Mouse (Mus musculus) mesoderm, embryonic 11.5 days (tissue): Measurements from ENCODE around the gene Cyp39a1.
A peak's percentile ranks its signal among the peaks of the same experiment; 100 is the strongest.

Experiments used
- DNase-seq: peaks from one replicate; pipeline ENCODE4 v3.0.0-alpha.2; 2012; ENCODE audit warnings: low read depth, low spot score

Cyp39a1 gene

DNA sequence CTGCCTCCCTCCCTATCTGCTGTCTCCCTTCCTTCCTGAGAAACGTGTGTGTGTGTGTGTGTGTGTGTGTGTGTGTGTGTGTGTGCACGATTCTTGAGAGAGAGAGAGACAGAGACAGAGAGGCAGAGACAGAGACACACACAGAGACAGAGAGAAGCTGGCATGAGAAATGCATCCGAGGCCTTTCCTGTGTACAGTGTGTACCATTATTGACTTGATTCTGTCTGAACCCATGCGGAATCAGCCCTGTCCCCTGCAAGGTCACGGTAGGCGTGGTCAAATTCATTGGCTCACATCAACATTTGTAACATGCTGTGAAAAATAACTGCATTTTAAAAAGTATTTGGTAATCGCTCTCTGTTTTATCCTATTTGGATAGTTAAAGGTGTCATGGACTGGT lies 16.9 kb downstream of the Cyp39a1 start:
- no peak for DNase-seq

- DNase-seq = no peak
Observed at GRCm38 (mm10) chr17:43684638-43685037, 17.4 kb downstream of the Cyp39a1 start.

DNA sequence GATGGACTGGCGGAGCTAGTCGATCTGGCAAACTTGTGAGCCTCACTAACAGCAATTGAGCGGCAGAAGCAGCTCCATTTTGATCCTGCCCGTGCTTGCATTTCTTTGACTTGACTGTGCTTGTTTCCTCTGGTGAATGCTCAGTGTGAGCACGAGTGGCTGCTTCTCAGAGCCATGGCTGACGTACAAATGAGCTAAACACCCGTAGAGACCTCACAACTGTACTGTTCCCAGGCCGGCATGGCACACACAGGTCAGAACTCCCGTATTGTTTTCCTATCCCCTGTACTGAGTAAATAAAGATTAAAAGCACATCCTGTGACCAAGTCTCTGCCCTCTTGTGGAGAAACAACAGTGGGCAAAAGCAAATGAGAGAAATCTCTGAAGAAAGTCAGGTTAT lies 22.4 kb downstream of the Cyp39a1 start:
- DNase-seq = no peak

GRCm38 (mm10) chr17:43698997-43699649 lies 31.9 kb downstream of the Cyp39a1 start:
- peak; percentile 79 for DNase-seq

DNA sequence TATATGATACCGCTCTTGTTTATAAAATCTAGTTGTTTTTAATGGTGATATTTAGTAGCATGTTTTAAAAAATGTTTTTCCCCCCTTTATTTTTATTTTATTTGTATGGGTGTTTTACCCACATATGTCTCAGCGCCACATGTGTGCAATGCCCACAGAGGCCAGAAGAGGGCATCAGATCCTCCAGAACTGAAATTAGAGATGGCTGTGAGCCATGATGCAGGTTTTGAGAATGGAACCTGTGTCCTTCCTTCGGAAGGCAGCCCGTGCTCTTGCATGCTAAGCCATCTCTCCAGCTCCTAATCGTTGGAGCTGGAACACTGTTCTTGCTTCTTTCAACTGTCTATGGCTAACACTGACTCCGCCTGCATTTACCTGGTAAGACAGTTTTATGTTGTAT lies 33.8 kb downstream of the Cyp39a1 start:
- peak; percentile 53 for DNase-seq

DNA sequence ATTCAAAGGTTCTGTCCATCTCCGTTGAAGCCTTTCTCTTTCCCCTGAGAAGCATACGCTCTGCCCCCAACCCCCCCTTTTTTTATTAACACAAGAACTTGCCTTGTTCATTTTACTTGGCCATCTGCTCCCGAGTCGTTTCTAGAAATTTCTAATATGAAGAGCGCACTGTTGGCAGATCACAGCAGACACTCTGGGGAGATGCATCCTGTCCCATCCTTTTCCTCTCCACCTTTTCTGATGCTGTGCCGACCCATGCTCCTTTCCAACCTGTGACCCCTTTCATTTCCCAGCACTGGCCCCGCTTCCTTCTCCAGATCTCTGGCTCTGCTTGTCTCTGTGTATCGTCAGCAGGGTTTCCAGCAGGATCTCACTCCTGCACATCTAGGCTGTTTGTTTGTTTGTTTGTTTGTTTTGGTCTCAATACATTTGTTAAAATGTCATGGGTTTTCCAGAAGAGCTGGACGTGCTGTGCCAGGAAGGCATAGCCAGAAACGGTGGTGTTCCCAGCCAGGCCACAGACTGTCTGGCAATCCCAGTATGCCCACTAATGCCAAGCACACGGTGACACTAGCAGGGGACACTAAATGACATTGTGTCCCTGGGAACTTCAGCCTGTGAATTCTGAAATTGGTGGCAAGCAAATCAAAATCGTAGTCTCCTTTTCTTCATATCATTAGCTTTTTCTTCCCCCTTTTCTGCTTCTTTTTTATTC lies 37.1 kb downstream of the Cyp39a1 start:
- DNase-seq = no peak

DNA sequence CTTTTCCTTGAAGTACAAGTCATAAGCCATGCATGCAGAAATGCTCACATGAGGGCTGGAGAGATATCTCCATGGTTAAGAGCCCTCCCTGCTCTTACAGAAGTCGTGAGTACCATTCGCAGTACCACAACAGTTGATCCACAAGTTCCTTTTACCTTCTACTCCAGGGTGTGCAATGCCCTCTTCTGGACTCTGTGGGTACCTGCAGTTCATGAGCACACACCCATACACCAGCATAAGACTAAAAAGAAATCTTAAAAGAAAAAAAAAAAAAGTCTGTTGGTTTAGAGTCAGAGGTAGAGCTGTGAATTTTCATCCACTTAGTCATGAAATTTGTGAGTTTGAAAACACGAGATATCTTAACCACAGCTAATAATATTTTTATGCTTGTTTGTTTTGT lies 39.5 kb downstream of the Cyp39a1 start:
- DNase-seq = no peak

DNA sequence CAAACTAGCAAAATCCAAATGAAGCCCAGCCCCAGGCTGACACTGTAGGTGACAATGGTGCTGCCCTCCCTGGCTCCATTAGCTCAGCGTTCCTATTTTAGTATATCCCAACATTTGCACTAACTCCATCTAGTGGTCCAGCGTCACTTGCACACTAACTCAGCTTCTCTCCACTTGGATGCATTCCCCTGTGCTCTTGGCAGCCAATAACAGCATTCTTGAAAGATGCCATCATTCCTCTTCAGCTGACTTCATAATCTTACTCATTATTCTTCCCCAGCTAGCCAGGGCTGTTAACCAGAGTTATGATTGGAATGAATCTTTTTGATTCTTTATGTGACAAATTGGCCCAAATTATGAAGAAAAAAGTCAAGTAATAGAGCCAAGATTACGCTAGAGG lies 40.0 kb downstream of the Cyp39a1 start:
- DNase-seq = no peak

DNA sequence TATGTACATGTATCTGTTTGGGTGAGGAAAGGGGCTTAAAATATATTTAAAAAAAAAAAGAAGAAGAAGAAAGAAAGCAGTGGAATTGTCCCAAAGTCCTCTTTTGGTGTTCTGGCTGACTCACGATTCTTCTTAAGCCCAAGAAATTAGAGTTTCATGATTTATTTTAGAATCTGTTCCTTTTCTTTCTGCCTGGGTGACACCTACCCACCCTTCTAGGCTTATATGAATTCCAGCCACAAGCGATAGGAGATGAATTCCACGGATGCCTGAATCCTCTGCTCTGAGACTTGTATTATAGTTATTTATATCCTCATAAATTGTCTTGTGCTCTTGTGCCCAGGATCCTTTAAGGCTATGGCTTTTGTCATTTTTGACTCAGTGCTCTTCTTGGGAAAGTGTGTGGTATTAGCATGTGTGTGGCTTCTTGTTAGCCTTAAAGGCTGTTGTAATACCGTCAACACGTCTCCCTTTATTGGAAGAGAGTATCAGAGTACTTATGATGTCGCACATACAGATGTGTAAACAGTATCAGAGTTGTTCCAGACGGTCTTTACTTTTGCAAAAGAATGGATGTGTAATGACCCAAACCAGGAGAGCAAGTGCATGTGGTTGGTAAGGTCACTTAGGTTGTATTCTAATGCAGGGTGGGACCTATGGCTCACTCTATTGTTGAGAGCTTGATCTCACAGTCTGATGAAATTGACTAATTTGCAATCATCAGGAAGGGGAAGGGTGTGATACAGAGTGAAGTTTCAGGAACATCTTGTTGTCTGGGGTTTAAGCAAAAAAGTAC lies 44.5 kb downstream of the Cyp39a1 start:
- no peak for DNase-seq

DNA sequence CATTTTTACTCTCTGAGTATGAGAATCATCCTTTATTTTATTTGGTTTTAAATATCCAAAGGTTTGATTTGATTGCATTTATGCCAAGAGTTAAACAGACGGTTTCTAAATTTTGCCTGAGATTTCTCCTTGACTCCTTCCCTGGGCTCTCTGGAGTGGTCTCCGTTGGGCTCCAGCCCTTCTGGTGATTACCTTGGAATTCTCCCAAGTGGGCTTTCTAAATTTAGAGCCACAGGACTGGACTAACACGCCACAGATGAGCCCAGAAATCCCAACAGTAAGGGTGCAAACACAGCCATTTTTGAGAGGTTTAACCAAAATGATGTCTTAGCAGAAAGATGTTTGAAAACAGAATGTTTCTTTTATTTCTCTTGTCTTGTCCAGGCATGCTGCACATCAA lies 47.0 kb downstream of the Cyp39a1 start:
- DNase-seq = no peak

GRCm38 (mm10) chr17:43716601-43717000 lies 49.4 kb downstream of the Cyp39a1 start:
- DNase-seq = no peak

DNA sequence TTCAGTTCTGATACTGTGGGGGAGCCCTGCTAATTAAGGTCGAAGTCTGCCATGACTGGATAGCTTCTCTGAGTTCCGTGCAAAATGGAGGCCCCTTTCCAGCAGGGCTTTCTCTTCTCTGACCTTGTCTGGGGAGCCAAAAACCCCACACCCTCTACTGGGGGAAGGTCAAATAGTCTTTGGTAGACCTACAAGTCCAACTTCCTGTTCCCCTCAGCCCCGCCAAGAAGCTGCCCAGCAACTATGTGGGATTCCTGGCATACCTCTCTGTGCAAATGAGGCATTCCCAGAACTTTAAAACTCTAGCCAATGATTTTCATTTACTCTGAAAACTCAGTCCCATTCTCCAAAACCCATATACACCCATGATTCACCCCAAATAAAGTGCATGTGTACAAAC lies 52.2 kb downstream of the Cyp39a1 start:
- no peak for DNase-seq

GRCm38 (mm10) chr17:43724480-43724879 lies 57.3 kb downstream of the Cyp39a1 start:
- DNase-seq = no peak

DNA sequence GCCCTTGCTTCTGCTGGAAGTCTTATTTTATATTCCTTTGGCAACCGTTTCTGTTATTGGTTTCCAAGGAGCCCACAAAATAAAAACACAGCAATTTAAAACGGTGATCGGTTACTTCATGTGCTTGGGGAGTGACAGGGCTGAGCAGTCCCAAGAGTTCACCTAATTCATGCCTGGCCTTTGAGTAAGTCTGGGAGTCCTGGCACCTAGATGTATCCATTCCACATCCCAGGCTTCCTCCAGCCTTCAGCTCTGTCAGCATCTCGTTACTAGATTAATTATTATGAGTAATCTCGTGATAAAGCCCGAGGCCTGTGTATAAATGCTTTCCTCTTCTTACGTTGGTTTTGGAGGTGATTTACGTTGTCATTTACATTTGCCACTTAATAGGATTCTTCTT lies 64.1 kb downstream of the Cyp39a1 start:
- no peak for DNase-seq

- no peak for DNase-seq
Observed at GRCm38 (mm10) chr17:43731976-43732375, 64.8 kb downstream of the Cyp39a1 start.

DNA sequence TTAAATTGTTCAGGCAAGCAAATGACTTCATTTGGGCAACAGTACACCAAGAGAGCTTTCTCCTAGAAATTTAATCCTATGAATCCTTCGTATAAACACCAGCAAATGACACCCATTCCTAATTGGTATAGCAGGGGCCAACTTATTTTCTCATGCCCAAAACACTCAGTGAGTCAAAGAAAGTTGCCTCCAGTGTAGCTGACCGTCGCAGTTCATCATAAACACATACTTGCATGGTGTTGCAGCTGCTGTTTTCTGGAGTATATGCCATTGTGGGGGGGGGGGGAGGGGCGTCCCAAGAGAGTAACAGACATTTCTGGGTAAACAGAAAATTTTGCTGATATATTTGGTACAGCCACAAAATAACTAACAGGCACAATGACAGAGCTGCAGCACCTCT lies 67.0 kb downstream of the Cyp39a1 start:
- DNase-seq = no peak

DNA sequence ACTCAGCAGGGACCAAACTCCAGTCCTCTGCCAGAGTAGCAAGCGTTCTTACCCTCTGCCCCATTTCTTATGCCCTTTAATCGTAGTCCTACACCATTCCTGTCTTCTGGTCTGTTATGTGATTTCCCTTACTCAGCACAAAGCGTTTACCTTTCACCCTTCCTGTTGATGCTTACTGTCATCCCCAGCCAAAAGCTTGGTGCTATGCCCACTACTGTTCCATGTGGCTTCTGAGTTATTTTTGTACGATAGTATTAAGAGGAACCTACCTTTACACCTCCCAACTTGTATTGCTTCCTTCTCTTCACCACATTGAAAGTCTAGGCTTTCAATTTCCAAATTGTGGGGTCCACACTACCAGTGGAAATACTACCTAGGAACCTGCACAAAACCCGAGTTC lies 76.7 kb downstream of the Cyp39a1 start:
- DNase-seq = no peak

- peak; percentile 25 for DNase-seq
Observed at GRCm38 (mm10) chr17:43744425-43744824, 77.2 kb downstream of the Cyp39a1 start.

DNA sequence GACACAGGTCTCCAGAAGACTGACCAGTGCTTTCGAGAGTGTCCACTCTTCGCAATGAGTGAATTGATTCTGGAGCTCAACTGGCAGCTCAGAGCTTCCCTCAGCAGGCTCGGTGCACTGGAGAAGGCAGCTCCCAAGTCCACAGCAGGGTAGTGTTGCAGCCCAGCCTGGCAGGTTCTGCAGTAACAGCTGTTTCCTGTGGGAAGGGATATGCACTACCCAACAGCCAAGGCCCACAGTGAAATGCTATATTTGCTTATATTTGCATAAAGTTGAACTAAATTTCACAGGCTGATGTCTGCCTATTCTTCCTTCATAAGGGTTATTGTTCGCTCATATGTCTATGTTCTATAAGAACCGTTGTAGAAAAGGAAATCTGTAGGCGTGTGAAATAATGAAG lies 83.9 kb downstream of the Cyp39a1 start:
- no peak for DNase-seq

DNA sequence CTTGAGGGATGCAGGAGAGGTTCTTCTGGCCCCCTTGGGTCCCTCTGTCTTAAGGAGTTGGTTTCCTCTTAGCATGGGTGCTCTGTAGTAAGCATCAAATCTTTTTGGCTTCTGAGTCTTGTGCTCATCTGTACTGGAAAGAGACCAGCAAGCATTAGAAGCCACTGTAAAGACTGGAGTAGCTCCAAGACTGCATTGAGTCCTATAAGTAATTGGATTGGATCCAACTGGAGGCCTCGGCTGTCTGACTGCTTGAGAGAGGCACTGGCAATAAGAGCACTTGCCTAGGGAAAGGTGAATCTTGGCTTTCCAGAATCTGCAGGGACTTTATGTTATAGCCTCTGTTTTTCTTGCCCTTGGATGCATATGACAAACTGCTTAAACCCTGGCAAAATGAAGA lies 85.6 kb downstream of the Cyp39a1 start:
- no peak for DNase-seq

- DNase-seq = no peak
Observed at GRCm38 (mm10) chr17:43754687-43755086, 87.5 kb downstream of the Cyp39a1 start.

DNA sequence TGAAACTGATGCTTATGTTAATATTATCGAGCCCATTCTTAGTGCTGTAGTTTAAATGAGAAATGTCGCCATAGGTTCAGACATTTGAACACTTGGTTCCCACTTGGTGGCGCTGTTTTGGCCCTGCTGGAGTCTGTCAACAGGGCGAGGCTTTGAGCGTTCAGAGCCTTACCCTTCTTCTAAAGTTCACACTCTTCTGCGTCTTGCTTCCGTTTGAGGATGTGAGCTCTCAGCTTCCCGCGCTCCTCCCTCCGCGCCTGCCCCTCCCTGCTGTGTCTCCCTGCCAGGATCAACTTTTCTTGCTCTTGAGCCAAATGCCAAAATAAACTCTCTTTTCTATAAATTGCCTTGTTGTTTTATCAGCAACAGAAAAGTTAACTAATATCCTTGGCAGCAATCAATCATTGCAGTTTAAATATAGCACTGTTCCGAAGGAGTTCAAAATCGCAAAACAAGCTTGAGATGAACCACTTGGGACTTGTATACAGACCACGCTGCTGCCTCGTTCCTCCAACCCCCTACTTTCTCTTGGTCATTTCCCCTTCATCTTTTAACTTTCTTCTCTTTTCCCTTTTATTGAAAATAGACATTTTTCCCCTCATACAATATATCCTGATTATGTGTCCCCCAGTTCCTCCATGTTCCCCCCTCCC lies 91.5 kb downstream of the Cyp39a1 start:
- DNase-seq = no peak
